Mouse (Mus musculus) monocyte, adult 2 months (primary cell): Measurements from ENCODE around the gene Asic4.

ENCODE experiments used
- DNase-seq, 2 experiments: peaks; one replicate each; pipeline ENCODE4 v3.0.0; 2022; ENCODE audit warnings: low spot score in 2 of 2, low read depth in 1 of 2

Asic4 gene

DNA sequence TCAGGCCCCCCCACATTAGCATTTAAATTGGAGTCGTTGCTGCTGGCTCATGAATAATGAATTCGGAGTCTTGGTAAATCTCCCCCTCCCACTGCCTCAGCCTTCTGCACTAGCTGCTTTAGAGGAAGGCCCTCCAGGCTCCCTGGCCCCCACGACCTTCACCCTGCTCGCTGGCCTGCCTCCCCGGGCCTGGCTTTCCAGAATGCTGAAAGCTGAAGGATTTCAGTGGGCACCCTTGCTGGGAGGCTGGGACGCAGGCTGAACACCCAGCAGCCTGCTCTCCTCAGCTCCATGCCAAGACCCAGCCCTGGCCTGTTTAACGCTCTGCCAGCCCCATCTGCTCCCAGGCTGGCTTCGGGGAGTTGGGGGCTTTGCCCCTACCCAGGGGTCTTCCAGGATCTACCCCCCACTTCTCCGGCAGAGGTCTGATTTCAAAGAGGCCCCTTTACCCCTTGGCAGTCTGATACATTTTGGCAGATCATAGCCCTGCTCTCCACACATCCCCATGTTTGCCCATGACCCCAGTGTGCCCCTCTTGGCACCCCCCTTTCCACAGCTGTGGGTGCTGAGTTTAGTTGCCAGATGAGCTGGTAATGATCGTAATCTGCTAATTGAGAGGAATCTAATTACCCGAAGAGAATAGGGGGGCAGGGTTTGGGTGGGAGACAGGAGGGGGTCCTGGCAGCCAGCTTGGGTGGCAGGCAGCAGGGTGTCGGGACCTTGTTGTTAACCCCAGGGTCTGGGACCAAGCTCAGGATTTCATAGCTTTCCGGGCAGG, 6.8 kb upstream of the Asic4 start:
- no peak for DNase-seq

DNA sequence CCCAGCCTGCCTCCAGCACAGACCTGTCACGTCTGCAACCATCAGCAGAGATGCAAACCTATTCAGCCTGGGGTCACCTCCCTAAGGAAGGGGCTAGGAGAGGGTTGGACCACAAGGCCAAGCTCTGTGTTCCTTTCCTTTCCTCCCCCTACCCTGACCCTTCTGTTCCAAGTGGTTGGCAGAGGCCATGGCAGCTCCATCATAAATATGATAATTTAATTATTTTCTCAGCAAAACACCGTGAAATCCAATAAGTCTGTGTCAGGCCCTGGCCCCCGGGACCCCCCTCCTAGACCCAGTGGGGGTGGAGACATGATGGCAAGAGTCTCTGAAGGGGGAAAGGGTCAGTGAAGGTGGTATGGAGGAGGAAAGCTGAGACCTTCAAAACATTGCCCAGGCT, 6.0 kb upstream of the Asic4 start:
- DNase-seq: no peak

DNA sequence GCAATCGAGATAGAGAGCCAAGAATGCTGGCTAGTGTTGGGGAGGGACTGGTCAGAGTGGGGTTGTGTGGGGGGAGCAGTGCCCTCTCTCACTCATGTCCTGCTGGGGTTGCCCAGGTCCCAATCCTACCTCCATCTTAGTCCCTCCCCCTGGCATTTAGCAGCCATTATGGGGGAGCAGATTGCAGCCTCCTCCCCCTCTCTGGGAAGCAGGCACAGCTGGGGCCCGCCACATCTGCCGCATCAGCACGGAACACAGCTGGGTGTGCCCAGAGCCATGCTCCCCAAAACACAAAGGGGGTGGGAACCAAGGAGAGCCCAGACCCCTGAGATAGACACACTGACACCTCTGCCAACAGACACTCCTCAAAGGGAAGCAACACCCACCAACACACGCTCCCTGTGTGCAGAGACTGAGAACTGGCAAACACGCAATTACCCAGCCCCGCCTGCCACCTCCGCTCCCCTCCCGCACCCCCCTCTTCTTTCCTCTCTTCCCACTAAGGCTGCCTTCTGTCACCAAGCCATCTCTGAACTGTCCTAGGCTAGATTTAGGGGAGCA, 5.0 kb upstream of the Asic4 start:
- no peak for DNase-seq

DNA sequence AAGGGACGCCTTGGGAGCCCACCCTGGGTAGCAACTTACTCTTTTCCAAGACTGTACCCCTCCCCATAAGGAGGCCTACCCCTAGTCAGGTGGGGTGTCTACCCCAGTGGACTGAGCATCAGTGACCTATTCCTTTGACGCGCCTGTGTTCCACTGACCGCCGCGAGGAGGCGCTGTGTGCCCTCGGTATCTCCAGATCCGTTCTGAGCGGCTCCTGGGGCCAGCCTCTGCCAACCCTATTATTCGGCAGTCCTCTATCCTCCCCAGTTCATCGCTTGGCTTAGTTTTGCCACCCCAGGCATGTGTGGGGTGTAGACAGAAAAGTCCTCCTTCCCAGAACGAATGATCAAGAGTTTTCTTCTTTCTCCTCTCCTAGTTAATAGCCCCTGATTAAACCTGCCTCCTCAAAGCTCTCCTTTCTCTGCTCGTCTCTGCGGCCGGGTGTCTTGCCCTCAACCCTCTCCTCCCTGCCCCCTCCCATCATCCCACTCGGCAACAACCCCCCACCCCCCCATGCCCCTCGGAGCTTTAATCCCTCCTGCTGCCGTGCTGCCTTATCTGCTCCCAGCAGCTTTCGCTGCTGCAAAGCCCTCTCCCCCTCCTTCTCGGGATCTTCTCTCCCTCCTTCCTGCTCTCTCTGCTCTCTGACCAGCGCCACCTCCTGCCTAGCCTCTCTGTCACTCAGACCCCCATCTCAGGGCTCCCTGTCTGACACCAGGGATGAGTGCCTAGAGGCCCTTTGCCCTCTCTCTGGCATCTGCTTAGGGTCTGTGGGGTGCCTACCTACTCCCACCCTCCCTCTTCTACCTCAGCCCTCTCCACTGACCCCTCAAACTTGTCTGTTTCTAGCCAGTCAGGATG, 4.3 kb upstream of the Asic4 start:
- DNase-seq: peak in 1 of 2 experiments; percentile 39

DNA sequence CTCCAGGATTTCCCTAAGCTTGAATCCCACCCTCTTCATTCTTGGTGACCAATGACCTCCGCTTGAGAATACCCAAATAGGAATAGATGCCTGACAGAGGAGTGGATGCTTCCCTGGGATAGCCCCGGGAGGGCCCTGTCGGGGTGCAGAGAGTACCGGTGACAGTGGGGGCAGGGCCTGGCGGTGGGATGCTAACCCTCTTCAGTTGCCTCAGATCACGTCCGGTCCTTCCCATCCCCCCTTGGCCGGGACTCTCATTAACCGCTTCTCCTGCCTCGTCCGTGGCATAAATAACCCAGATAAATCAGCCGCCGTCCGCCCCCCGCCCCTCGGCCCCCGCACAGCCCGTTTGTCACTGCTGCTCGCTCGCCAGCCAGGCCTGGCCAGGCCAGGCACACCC, 3.6 kb upstream of the Asic4 start:
- DNase-seq: no peak

DNA sequence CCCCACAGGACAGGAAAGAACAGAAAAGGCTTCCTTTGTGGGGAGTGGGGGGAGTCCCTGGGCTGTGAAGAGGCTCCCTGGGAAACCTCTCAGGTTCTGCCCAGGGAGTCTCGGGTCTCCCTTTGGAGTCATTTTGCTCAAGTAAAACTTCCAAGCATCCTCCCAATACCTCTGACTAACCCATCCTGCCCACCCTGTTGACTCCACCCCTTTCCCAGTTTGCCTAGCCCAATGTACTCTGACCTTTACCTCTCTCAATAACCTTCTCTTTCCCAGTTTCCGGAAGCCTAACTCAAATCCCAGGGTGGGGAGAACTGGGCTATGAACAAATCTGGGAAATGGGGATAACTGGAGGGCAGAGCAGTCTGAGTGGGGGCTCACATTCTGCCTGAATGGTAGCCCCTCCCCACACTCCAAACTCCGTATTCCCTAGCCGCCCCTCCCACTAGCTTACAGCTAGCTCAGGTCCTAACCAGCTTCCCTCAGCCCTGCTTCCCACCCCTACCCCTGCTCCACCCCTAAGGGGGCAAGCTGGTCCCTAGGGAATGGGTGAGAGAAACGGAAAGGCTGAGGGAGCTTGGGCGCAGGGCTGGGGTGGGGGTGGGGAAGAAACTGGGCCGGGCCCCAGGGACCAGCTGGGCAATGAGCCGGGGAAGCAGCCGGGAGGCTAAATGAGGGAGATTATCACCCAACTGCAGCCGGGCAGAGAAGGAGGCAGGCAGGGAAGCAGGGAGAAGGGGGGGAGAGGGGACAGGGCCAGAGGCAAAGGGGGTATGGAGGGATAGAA, 2.8 kb upstream of the Asic4 start:
- DNase-seq: no peak

DNA sequence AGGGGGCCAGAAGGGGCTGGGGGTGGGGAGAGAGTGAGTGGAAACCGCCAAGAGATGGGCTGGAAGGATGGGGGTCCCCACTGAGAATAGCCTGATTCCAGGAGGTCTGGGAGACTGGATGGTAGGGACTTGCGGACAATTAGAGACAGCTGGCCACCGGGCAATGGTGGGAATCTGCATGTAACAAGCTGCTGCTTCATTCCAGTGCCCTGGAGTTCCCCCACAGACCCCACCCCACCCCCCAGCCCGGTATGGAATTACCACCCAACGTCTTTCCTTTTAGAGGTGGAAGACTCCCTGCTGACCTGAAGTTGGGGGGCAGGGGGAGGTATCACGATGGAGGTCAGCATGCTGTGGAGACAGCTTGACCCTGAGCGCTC, 2.2 kb upstream of the Asic4 start:
- no peak for DNase-seq

DNA sequence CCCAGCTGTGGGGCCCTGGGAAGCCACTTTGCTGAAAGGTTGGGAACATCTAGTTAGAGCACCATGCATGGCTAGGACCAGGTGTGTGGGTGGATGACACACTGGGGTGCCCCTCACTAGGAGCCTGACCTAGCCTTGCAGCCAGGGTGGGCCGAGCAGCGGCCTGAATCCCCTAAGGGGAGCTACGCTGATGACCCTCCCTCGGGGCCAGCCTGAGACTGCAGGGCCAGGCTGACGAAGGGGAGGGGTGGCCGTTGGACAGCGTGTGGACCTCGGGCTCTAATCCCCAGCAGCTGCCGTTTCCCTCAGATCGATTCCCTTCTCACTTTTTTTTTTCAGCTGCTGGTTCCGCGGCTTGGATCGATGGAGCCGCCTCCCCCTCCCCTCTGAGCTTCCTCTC, 1.3 kb upstream of the Asic4 start:
- DNase-seq: no peak

DNA sequence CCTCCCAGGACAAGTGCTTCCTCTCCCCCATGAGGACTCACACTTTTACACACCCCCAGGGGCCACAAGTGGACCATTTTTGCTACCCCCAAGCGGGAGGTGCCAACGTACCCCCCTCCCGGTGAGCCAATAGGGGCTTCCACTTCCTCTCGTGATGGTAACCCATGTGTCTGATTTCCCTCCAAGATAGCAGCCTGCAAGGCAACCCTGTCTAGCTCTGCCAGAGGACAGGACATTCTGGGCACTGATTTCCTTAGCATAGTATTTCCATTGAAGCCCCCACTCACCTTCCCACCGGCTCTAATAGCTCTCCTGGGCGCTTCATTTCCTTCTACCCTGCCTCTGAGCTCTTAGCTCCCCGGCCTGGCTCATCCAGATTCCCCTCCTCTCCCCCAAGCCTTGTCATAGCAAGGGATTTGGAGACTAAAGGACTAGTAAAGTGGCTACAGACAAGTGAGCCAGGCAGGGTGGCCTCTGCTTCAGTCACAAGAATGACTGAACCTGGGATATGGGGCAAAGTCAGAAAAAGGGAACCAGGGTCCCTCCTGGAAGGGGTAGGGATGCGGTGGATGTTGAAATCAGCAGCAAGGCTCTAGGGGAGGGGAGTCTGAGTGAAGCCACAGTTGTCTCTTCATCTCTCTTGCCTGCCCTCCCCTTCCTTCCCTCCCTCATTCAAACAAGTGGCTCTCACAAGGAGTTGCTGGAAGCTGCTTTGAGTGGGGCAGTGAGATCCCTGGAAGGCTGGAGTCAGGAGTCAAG, 680 bp upstream of the Asic4 start:
- no peak for DNase-seq

DNA sequence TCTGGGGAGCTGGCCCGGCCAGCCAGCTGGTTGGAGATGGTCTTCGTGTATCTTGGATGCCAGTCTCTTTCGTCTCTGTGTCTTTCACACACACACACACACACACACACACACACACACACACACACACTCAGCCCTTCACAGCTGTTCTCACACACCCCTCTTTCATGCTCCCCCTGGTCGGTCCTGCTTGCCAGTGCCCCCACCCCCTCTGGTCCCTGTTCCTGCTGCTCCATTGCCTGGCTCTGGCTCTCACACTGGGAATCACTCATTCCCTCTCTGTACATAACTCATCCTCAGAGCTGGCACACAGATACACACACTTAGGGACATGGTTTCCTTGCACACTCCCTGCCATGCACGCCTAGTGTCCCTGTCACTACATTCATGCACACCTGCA, 1.7 kb downstream of the Asic4 start:
- no peak for DNase-seq

DNA sequence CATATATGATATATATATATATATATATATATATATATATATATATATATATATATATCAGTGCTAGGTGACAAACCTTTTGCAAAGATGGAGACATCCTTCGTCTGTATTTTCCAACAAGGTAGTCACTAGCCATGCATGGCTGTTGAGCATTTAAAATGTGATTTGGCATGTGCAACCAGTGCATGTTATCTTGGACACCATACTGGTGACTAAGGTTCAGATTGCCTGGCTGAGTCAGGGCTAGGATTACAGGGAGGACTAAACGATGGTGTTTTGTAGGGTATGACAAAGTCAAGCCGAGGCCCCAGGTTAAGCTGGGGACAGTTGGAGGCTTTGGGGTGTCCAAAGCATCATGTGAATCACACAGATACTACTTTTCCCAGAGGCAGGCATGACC, 5.2 kb downstream of the Asic4 start:
- DNase-seq: no peak

DNA sequence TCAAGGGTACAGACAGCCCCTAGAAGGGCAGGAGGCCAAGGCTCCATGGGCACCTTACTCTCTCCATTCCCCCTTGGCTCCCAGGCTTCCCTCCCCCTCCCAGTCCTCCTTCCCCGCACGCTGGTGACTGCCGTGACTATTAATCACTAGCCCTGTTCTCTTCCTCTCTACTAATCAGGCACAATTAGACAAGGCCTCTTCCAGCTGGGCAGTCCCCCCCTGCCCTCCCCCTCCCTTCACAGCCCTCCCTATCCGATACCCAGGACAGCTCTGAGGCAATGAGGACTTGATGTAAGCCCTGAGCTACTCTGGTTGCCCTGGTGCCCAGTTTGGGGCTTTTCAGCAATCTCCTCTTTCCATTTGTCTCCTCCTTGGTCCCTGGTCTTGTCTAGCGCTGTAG, 5.7 kb downstream of the Asic4 start:
- DNase-seq: no peak

DNA sequence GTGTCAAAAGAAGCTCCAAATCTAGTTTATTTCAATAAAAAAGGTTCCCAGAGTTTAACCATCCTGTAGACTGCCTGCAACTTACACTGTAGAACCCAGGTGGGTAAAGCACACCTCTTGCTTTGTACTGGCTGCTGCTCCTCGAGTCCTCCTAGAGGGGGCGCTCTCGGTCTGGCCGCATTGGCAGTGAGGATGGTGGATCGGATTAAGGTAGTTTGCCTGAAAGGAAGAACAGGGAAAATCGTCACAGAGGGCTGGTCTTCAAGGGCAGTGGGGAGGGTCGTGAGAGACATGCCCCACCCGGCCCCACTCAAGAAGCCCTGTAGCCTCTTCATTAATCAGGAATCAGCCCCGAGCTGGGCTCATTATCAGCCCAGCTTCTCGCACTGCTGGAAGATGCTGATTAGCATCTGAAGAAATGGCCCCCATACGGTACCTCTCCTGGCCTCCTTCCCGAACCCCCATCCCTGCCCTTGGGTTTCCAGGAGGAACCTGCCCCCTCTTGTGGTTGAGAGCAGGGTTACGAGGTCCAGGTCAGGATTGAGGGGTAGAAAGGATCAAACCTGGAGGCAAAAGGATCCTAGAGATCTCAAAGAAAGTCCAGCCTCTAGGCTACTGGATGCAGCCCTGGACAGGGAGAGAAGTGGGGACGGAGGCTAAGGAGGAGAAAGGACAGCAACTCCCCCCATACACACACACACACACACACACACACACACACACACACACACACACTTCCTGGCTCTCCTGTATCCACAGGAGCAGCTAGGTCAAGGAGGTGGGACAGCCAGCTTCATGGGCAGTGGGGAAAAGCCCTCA, 6.7 kb downstream of the Asic4 start:
- DNase-seq: no peak

DNA sequence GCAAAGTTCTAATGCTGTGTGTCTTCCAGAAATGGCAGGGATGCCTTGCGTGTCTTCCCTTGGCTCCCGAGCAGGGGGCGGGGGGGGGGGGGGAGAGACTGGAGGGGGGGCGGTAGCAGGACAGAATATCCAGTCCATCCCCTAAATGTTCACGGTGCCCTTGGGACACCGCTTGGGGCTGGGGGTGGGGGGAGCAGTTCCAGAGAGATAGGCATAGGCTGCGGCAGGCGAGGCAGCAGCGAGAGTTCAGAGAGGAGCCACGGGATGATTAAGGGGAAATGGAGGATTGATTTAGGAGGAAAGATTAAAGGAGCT, 7.4 kb downstream of the Asic4 start:
- DNase-seq: no peak

DNA sequence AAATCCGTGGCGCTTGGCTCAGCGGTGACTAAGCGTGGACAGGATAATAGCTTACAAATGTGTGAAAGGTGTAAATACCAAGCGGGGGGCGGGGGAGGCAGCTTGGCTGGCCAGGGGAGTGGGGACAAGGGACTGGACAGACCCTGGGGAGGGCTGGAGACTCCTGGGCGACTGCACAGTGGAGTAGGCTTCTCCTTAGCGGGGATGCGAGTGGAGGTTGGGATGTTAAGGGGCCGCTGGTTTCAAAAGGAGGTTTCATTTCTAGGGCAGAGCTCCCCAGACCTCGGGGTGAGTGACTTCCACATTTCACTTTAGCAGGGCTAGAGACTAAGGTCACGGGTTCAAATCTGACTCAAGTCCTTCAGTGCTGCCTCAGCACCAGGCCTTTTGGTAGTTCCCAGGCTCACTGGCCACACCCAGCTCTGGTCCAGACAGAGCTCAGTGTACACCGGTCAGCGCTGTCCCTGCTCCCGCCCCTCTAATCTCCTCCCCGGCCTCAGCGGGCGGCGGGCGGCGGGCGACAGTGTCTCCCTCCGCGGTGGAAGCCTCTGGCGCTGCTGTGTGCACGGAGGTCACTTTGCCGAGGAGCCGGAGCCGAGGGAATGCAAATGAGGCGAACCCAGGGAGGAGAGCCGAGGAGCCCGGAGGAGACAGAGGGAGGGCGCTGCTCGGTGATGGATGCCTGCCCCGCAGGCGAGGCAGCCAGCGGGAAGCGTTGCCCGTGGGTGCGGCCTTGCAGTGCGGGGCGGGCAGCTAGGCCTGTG, 8.0 kb downstream of the Asic4 start:
- no peak for DNase-seq

DNA sequence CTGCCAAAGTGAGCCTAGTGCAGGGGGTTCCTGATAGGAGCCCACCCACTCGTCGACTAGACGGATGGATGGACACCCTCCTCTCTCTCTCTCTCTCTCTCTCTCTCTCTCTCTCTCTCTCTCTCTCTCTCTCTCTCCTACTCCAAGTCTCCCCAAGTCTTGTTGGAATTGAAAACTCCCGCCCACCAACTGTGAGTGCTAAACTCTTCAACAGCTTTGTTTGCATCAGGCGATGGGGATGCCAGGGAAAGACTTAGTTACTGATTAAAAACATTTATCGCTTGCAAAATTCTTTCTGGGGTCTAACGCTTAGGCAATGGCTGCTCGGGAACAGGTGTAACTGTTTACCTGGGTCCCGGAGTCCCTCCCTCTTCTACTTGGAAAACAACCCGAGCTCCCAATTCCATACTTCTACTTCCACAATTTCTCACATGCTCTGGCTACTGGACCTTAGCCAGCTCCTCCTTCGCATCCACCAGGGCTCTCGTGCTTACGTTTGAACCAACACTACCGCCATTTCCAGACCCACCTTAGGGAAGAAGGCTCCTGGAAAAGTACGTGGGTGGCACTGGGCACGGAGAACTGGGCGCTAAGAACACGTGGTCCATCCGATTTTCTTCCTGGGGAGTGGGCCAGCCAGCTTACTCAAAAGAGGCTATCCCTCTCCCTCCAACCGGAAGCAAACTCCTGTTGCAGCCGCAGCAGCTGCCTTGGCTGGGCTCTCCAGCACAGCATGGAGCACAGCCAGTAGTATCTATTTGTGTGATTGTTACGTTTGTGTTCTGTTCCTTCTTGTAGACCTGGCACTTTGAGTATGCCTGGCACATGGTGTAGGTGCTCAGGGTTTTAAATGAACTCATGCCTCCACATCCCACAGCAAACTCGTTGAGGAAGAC, 8.8 kb downstream of the Asic4 start:
- no peak for DNase-seq

DNA sequence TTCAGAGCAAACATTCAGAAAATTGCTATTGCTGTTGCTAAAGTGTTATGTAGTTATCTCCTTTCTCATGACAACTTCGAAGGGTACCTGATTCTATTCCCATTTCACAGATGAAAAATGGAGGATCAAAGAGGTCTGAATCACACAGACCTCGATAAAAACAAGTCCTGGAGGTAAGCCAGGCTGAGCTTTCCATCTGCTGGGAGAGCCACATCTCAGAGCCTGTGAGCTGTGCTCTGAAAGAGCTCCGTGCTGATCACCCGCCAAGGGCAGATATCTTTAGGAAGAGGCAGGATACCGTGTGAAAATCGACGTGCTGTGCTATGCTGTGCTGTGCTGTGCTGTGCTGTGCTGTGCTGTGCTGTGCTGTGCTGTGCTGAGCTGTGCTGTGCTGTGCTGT, 10.1 kb downstream of the Asic4 start:
- DNase-seq: no peak

DNA sequence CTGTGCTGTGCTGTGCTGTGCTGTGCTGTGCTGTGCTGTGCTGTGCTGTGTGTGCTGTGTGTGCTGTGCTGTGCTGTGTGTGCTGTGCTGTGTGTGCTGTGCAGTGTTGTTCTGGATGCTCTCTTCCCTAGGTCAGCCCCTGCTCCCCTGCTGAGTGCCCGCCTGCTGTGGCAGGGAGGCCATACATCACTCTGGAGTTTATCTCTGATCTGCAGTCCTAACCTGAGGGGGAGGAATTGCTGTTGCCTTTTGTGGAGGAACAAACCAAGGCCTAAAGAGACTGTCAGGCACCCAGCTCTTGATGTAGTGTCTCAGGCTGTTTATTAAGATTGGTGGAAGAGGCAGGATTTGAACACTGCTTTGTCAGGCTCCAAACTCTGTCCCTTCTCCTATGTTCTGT, 12.4 kb downstream of the Asic4 start:
- no peak for DNase-seq
